Mouse (Mus musculus): Measurements from ENCODE around the gene Ccr10.

DNA sequence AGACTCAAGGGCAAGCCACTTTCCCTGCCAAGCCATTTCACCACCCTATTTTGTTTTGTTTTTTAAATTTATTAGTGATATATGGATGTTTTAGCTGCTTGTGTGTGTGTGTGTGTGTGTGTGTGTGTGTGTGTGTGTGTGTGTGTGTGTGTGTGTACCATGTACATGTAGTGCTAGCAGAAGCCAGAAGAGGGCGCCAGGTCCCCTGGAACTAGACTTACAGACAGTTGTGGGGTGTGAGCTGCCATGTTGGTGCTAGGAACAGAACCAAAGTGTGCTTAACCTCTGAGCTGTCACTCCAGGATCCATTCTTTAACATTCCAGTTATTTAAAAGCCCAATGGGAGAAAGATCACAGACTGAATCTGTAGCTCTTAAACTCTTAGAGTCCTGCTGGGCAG lies 48.2 kb downstream of the Ccr10 start:
- TF ChIP-seq CTCF (IDR thresholded peaks at IDR 0.05; ENCODE audit: control insufficient read depth, insufficient read depth, insufficient replicate concordance, low read depth, low read length) (peak; percentile 8; the same call in 1 of the 2 replicates), POLR2A (IDR thresholded peaks at IDR 0.05; ENCODE audit: control insufficient read depth, low read depth, low read length) (no peak)

Measured in testis, adult 2 months (tissue).